Mouse (Mus musculus): ENCODE results near the gene Vmn2r74.

Vmn2r74 gene

GRCm38 (mm10) chr7:85961529-85961928, at the start of gene Vmn2r74:
TSS of gene Vmn2r74 (minus strand) at chr7:85961629.
- in situ Hi-C loops (cut with MboI; ENCODE audit: unreplicated experiment in 2 of 2) = no loop called here

DNA sequence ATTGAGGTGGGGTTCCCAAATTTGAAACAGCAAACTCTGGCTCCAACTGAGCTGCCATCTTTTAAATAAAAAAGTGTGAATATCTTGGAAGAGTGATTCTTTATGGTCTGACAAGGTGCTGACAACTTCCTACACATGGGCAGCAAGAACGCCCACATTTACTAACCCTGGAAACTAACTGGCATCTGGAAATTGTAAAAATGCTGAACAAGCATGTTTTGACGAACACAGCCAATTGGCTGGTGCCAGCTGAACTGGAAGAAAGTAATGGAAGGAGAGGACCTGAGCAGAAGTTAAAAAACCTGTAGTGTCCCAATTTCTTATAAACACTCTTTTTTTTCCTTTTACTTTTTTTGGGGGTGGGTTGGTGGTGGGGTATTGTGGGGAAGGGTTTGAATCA, 46.1 kb upstream of the Vmn2r74 start:
- in situ Hi-C loops (cut with MboI; ENCODE audit: unreplicated experiment in 2 of 2) = no loop called here

Measured in v-Abl transformed pro-B cells (cell line).